Mouse (Mus musculus): ENCODE results near the gene E130208F15Rik.

- TF ChIP-seq CTCF (IDR thresholded peaks at IDR 0.05; ENCODE audit: borderline replicate concordance, insufficient read depth, low read depth, low read length) (no peak), POLR2A (IDR thresholded peaks at IDR 0.05; ENCODE audit: borderline replicate concordance, insufficient read depth, low read length) (no peak)
Observed at GRCm38 (mm10) chr7:30294296-30294695, 27.2 kb upstream of the E130208F15Rik start.
